8 mouse cellular contexts compared by ENCODE assay signal in genomic region chr8:47334223-47334757, GRCm38 (mm10).
DNase-seq lines count a peak whose midpoint lies in the region; ATAC-seq and TF ChIP-seq lines count a peak whose summit lies in the region.

No protein-coding gene starts in this region.

- no peaks in the 10 kb centered on the region for H3K9me3 ChIP-seq in heart, embryonic 10.5 days
- H3K9me3 ChIP-seq in kidney, embryonic 14.5 days (ENCODE audit: control insufficient read depth, low read length), result no peaks in the 10 kb centered on the region
- no peaks in the 10 kb centered on the region for H3K9me3 ChIP-seq in limb, embryonic 11.5 days (ENCODE audit: control insufficient read depth, low read length)

- 57% methylated on average over 9 of the region's 9 CpGs for WGBS in heart, embryonic 10.5 days
- WGBS in kidney, embryonic 14.5 days, result 75% methylated on average over 9 of the region's 9 CpGs
- 72% methylated on average over 9 of the region's 9 CpGs for WGBS in limb, embryonic 11.5 days

- no peak for TF ChIP-seq CTCF in brain, embryonic 14.5 days (IDR thresholded peaks at IDR 0.05; ENCODE audit: borderline replicate concordance, extremely low read depth, insufficient read depth, insufficient read length)

- DNase-seq in brain, embryonic 14.5 days (ENCODE audit: low read depth), result peak; percentile 97
- peak; percentile 71 for DNase-seq in embryo, embryonic 11 days
- DNase-seq in heart, embryonic 10.5 days (ENCODE audit: low spot score), result peak; percentile 81
- DNase-seq in limb, embryonic 11.5 days (ENCODE audit: low spot score), result peak; percentile 57
- DNase-seq in retina, embryonic 14.5 days (ENCODE audit: low spot score), result peak; percentile 83
- no peak for DNase-seq in thymus, postnatal 0 days (ENCODE audit: low spot score)

- no peaks in the 10 kb centered on the region for H3K36me3 ChIP-seq in heart, embryonic 10.5 days
- H3K36me3 ChIP-seq in kidney, embryonic 14.5 days (ENCODE audit: control insufficient read depth, insufficient read depth, low read length), result no peaks in the 10 kb centered on the region
- H3K36me3 ChIP-seq in limb, embryonic 11.5 days (ENCODE audit: control insufficient read depth, insufficient read depth, low read length), result no peaks in the 10 kb centered on the region

- ATAC-seq in kidney, embryonic 14.5 days (ENCODE audit: low FRiP score, low TSS enrichment), result peak; percentile 72
- peak; percentile 80 for ATAC-seq in limb, embryonic 11.5 days (ENCODE audit: insufficient number of reproducible peaks, low FRiP score, low TSS enrichment, low read depth)
- no peak for ATAC-seq in megakaryocyte-erythroid progenitor cell, adult 5-6 weeks (replicated peaks; ENCODE audit: low FRiP score, low TSS enrichment, poor library complexity, severe bottlenecking)

- H3K4me3 ChIP-seq in heart, embryonic 10.5 days, result peak overlapping the region; percentile 23; the same call in 1 of the 2 replicates
- H3K4me3 ChIP-seq in kidney, embryonic 14.5 days (ENCODE audit: low read length), result no peak overlapping the region
- H3K4me3 ChIP-seq in limb, embryonic 11.5 days (ENCODE audit: low read depth, low read length), result no peak overlapping the region

- H3K27ac ChIP-seq in heart, embryonic 10.5 days, result peak overlapping the region; percentile 71; the same call in 1 of the 2 replicates
- H3K27ac ChIP-seq in kidney, embryonic 14.5 days (ENCODE audit: low read depth, low read length), result no peak overlapping the region; the same call in 1 of the 2 replicates
- H3K27ac ChIP-seq in limb, embryonic 11.5 days (replicated peaks; ENCODE audit: low read depth, low read length), result no peak overlapping the region; the same call in 1 of the 2 replicates

- H3K4me1 ChIP-seq in heart, embryonic 10.5 days, result peaks cover 13% of the 10 kb centered on the region
- H3K4me1 ChIP-seq in kidney, embryonic 14.5 days (ENCODE audit: control insufficient read depth, insufficient read depth, low read length), result peaks cover 6% of the 10 kb centered on the region; the same call in 1 of the 2 replicates
- H3K4me1 ChIP-seq in limb, embryonic 11.5 days (ENCODE audit: control insufficient read depth, insufficient read depth, low read length), result peaks cover 12% of the 10 kb centered on the region

- no peak overlapping the region for H3K9ac ChIP-seq in kidney, embryonic 14.5 days (ENCODE audit: low read depth, low read length)
- no peak overlapping the region for H3K9ac ChIP-seq in limb, embryonic 11.5 days (ENCODE audit: low read length)

- H3K27me3 ChIP-seq in heart, embryonic 10.5 days (ENCODE audit: insufficient read depth, poor library complexity, severe bottlenecking), result no peaks in the 10 kb centered on the region
- no peaks in the 10 kb centered on the region for H3K27me3 ChIP-seq in kidney, embryonic 14.5 days (ENCODE audit: control insufficient read depth, insufficient read depth, low read length)
- H3K27me3 ChIP-seq in limb, embryonic 11.5 days (ENCODE audit: control insufficient read depth, insufficient read depth, low read length), result no peaks in the 10 kb centered on the region

- no peak for TF ChIP-seq POLR2A in brain, embryonic 14.5 days (IDR thresholded peaks at IDR 0.05; ENCODE audit: borderline replicate concordance, extremely low read depth, insufficient read depth, insufficient read length, poor library complexity, severe bottlenecking)

- no peak overlapping the region for H3K4me2 ChIP-seq in kidney, embryonic 14.5 days (replicated peaks; ENCODE audit: low read depth, low read length)
- peak overlapping the region; percentile 18; the same call in 1 of the 2 replicates for H3K4me2 ChIP-seq in limb, embryonic 11.5 days (ENCODE audit: low read depth, severe bottlenecking)
